Mouse (Mus musculus): ENCODE measurements around the gene Hist1h2aa. TPM values are rescaled to one million over a fixed set of nuclear protein-coding genes. Genes with fewer than 3 reads are reported as not detected.

Gene Hist1h2aa
- not detected for total RNA-seq (2021)
- long read RNA-seq, experiment 1 = 0 reads
- long read RNA-seq, experiment 2 = 0 reads

DNA sequence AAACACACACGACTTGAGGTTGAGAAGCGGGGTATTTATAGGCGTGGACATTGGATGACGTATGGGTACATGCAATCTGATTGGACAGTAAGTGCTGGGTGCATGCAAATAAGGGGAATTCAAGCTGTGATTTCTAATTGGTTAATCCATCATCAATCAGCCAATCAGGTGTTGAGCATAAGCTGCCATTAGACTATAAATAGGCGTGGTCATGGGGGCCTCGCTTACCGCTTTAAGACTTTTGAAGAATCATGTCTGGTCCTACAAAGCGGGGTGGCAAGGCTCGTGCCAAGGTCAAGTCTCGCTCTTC lies at the start of gene Hist1h2aa:
Gene Hist1h2aa (plus strand): TSS at position 252 of the 310 bp plus-strand sequence.
- no peak for DNase-seq (ENCODE audit: low spot score in 2 of 2)

DNA sequence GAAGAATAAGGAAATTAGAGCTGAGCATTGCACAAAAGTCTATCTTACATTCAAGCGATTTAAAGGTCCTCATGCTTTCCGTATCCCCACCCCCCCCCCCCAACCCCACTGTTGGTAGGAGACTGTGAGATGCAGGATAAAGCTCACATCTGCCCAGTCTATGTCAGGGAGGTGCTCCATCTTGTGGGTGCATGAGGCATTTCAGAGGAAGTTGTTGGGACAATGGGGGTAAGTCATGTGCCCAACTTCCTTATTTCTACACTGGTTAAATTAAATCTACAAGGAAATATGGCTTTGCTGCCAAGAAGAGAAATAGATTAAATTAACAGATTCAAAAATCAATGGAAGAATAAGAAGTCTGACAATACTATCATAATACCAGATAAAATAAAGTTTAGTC lies 48.7 kb upstream of the Hist1h2aa start:
- DNase-seq (ENCODE audit: low spot score in 2 of 2) = no peak

- DNase-seq (ENCODE audit: low spot score in 2 of 2) = no peak
Measured at GRCm38 (mm10) chr13:23887026-23887725, 47.1 kb upstream of the Hist1h2aa start.

GRCm38 (mm10) chr13:23889011-23889605 lies 45.2 kb upstream of the Hist1h2aa start:
- no peak for DNase-seq (ENCODE audit: low spot score in 2 of 2)

GRCm38 (mm10) chr13:23892592-23893268 lies 41.5 kb upstream of the Hist1h2aa start:
- DNase-seq (ENCODE audit: low spot score in 2 of 2) = no peak

- DNase-seq (ENCODE audit: low spot score in 2 of 2) = no peak
Measured at GRCm38 (mm10) chr13:23893269-23893593, 41.0 kb upstream of the Hist1h2aa start.

DNA sequence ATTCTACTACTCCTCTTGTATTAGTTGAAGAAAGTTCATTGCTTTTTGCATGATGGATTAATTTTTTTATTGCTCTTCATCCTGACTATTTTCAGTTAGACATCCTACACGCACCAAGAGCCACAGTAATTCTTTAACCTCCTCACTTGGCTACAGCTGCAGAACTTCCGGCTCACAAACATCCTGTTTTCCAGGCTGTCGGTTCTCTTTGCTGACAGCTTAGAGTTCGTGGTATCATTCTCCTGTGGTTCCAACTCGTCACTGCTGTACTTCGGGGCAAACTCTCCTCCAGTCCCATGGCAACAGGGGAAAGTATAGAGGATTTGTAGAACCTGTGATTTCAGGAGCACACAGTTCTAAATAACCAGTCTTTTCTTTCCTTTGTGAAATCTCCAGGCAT lies 36.0 kb upstream of the Hist1h2aa start:
- DNase-seq (ENCODE audit: low spot score in 2 of 2) = no peak

DNA sequence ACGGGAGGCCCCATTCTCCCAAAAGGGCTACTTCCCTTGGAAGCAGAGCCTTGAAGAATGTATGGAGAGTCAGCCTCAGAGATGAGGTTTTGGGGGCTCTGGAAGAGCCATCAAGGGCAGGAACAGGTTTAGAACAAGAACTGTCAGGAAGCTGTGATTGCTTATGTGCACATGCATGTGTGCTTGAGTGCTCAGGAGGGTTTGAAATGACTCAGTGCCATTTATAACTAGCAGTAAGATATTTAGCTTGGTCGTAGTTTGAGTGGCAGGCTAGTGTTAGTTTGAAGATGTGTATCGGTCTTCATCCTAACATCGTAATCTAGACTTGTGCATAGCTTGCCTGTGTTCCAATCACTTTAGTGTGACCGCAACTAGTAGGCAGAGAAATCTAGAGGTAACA lies 27.4 kb upstream of the Hist1h2aa start:
- DNase-seq (ENCODE audit: low spot score in 2 of 2) = no peak

DNA sequence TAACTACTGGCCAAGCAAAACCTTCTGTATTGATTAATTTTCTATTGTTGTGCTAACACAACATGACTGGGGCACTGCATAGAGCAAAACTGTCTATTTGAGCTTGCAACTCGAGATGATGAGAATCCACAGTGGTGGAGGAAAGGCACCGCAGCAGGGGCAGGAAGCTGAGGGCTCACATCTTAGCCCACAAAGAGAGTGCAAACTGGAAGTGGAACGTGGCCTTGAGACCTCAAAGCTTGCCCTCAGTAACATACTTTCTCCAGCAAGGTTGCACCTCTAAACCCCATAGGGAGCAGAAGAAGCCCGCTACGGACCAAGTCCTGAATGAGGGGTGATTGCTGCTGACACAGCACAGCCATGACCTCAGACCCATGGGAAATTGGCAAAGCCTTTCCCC lies 24.1 kb upstream of the Hist1h2aa start:
- DNase-seq (ENCODE audit: low spot score in 2 of 2) = no peak

- DNase-seq (ENCODE audit: low spot score in 2 of 2) = no peak
Measured at GRCm38 (mm10) chr13:23911335-23911734, 22.9 kb upstream of the Hist1h2aa start.

DNA sequence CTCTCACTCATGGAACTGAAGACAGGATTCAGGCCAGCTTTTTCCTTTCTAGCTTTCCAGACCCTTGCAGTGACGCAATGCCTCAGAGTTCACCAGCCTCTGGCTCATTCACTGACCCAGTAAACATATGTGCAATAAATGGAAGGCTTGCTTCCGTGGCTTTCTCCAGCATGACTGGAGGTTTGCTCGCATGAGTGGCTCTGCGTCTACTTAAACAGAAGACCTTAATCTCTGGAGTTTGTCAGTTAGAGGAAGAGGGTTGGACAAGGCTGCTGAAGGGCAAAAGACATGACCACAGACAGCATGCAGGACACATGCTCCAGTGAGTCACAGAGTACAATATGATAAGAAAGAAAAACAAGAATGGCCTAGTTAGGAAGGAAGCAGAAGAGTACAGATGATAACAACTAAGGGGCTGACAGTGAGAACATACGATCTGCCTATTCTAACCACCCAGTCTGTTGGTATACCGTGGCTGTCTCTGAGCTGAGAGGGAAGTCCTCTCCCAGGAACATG lies 20.4 kb upstream of the Hist1h2aa start:
- DNase-seq (ENCODE audit: low spot score in 2 of 2) = no peak

GRCm38 (mm10) chr13:23914376-23915167 lies 19.7 kb upstream of the Hist1h2aa start, which contains the start of gene Slc17a4:
Slc17a4 (minus strand) TSS chr13:23915009.
- no peak for DNase-seq (ENCODE audit: low spot score in 2 of 2)

DNA sequence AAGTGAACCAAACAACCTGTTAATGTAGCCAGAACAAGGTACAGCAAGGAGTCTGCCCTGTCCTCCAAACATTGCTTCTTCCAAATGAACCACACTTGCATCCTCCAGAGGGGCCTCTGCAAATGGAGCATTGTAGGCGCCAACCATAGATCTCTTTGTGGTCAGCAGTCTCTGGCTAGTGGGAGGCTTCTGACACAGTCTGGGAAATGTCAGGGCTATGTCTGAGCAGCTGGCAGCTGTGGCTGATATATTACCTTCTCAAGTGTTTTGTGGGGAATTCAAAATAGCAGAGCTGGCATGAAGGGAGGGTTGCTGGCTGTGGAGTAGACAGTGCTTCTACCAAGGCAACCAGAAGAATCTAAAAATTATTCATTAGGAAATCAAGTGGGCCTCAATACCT lies 18.1 kb upstream of the Hist1h2aa start:
- peak in 1 of 2 experiments; percentile 23 for DNase-seq (ENCODE audit: low spot score in 2 of 2)

DNA sequence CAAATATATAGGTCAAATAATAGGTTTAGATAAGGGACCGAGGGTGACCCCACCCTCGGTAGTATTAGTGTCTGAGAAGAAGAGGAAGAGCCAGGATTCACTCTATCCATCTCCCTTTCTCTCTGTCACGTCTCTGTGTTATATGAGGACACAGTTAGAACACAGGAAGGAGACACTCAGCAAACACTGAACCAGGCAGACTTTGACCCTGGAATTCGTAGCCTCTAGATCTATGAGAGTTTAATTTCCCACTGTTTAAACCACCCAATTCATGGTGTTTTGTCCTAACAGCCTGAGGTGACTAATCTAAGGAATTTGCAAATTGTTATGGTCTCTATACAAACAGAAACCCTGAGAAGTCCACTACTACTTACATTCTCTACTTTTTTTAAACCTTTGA lies 16.6 kb upstream of the Hist1h2aa start:
- DNase-seq (ENCODE audit: low spot score in 2 of 2) = no peak

GRCm38 (mm10) chr13:23925792-23926191 lies 8.5 kb upstream of the Hist1h2aa start:
- no peak for DNase-seq (ENCODE audit: low spot score in 2 of 2)

GRCm38 (mm10) chr13:23928637-23929036 lies 5.6 kb upstream of the Hist1h2aa start:
- DNase-seq (ENCODE audit: low spot score in 2 of 2) = no peak

DNA sequence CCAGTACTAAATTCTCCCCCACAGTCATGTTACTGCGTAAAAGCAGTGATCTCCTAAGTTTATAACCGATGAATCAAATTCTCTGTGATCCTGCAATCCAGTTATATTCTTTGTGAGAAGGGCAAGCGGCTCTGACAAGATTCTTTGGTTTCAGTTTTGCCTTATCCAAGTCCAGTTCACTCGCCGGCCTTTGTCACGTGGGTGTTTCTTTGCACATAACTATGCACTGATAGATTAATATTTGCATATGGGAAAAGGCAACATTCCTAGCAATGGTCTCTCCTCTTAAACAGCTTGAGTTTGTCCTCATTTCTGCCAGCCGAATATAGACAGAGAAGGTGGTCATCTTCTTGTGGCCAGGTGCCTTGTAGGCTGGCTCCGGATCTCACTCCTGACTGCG lies 3.8 kb upstream of the Hist1h2aa start:
- DNase-seq (ENCODE audit: low spot score in 2 of 2) = no peak

DNA sequence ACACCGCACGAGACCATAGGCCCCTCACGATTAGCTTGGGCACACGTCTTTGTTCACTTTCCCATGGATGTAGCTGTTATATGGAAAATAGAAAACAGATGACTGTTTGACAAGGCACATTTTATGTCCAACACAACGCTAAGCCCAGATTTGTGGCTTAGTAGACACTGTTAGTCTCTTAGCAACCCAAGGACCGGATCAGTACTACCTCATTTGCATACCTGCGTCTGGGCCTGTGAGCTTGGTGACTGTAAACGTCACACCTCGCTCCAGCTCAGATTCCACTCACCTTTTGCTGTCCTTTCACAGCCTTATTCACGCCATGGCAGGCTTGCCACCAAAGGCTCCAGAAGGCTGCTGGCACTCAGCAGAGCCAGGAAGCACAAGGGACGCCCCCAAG lies 3.4 kb upstream of the Hist1h2aa start:
- no peak for DNase-seq (ENCODE audit: low spot score in 2 of 2)

GRCm38 (mm10) chr13:23933421-23934210 lies 646 bp upstream of the Hist1h2aa start, which contains the start of gene Hist1h2ba:
Hist1h2ba (minus strand) TSS chr13:23934156.
- no peak for DNase-seq (ENCODE audit: low spot score in 2 of 2)

GRCm38 (mm10) chr13:23938699-23939098 lies 4.4 kb downstream of the Hist1h2aa start:
- DNase-seq (ENCODE audit: low spot score in 2 of 2) = no peak

- DNase-seq (ENCODE audit: low spot score in 2 of 2) = no peak
Measured at GRCm38 (mm10) chr13:23940291-23940690, 6.0 kb downstream of the Hist1h2aa start.

All from adrenal gland, adult 18-20 months (tissue).